Mouse (Mus musculus): ENCODE measurements around the gene Pidd1.

- TF ChIP-seq CTCF (IDR thresholded peaks at IDR 0.05; ENCODE audit: low read depth): peak; percentile 43
- TF ChIP-seq EP300 (optimal IDR thresholded peaks at IDR 0.05): no peak
Observed at GRCm38 (mm10) chr7:141476981-141477370, 33.2 kb upstream of the Pidd1 start.
